Mouse (Mus musculus) myocyte (in vitro differentiated cells): Measurements from ENCODE around the gene Tspan13. TPM values are rescaled to one million over a fixed set of nuclear protein-coding genes. Genes with fewer than 3 reads are reported as not detected.

Experiments
- H3K27me3 ChIP-seq: one replicate; pipeline ENCODE4 v1.6.1; 2011; ENCODE audit not compliant: control insufficient read depth, insufficient read depth, insufficient read length
- H3K36me3 ChIP-seq: one replicate; pipeline ENCODE4 v1.6.1; 2011; ENCODE audit not compliant: control insufficient read depth, insufficient read depth
- H3K4me2 ChIP-seq: one replicate; pipeline ENCODE4 v1.6.1; 2011; ENCODE audit warnings: low read depth, control low read depth
- H3K4me3 ChIP-seq: one replicate; pipeline ENCODE4 v1.5.1; 2011; ENCODE audit warnings: mild to moderate bottlenecking, control low read depth, moderate library complexity
- H3K79me2 ChIP-seq: one replicate; pipeline ENCODE4 v1.6.1; 2011; ENCODE audit not compliant: control insufficient read depth, insufficient read depth
- H3ac ChIP-seq: one replicate; pipeline ENCODE4 v1.6.1; 2011; ENCODE audit not compliant: control insufficient read depth, insufficient read length
- CEBPB ChIP-seq: IDR thresholded peaks from 2 replicates; pipeline ENCODE4 v1.6.1; 2011; ENCODE audit warnings: mild to moderate bottlenecking, moderate library complexity; ENCODE audit not compliant: poor library complexity, insufficient read depth, severe bottlenecking
- E2F4 ChIP-seq: IDR thresholded peaks from one replicate; pipeline ENCODE4 v1.6.1; 2011; ENCODE audit warnings: mild to moderate bottlenecking, control low read depth, moderate library complexity; ENCODE audit not compliant: insufficient read depth
- MAX ChIP-seq: IDR thresholded peaks from one replicate; pipeline ENCODE4 v1.6.1; 2011; ENCODE audit warnings: low read depth, mild to moderate bottlenecking, control low read depth
- MYOD1 ChIP-seq, 3 experiments: IDR thresholded peaks; one replicate each; pipeline ENCODE4 v1.6.1; 2011; ENCODE audit warnings: control low read depth in 2 of 3, low read depth in 2 of 3, mild to moderate bottlenecking in 2 of 3, moderate library complexity in 1 of 3; ENCODE audit not compliant: insufficient read length in 2 of 3, control insufficient read depth in 1 of 3
- MYOG ChIP-seq, 3 experiments: IDR thresholded peaks; one replicate each; pipeline ENCODE4 v1.6.1; 2011; ENCODE audit warnings: control low read depth in 2 of 3, low read depth in 2 of 3, mild to moderate bottlenecking in 2 of 3; ENCODE audit not compliant: insufficient read length in 2 of 3, control insufficient read depth in 1 of 3, insufficient read depth in 1 of 3
- POLR2A ChIP-seq: IDR thresholded peaks from one replicate; pipeline ENCODE4 v1.6.1; 2011; ENCODE audit warnings: low read depth, mild to moderate bottlenecking, control low read depth, moderate library complexity; ENCODE audit not compliant: insufficient read length
- POLR2AphosphoS2 ChIP-seq: IDR thresholded peaks from one replicate; pipeline ENCODE4 v1.6.1; 2011; ENCODE audit warnings: low read depth, control low read depth; ENCODE audit not compliant: insufficient read length
- REST ChIP-seq: IDR thresholded peaks from one replicate; pipeline ENCODE4 v1.6.1; 2011; ENCODE audit warnings: mild to moderate bottlenecking, control low read depth, moderate library complexity; ENCODE audit not compliant: insufficient read depth, insufficient read length
- SRF ChIP-seq: IDR thresholded peaks from one replicate; pipeline ENCODE4 v1.6.1; 2011; ENCODE audit warnings: low read depth; ENCODE audit not compliant: control insufficient read depth, insufficient read length
- TCF12 ChIP-seq: IDR thresholded peaks from one replicate; pipeline ENCODE4 v1.6.1; 2011; ENCODE audit warnings: mild to moderate bottlenecking, control low read depth; ENCODE audit not compliant: poor library complexity, insufficient read depth, severe bottlenecking
- TCF3 ChIP-seq: IDR thresholded peaks from one replicate; pipeline ENCODE4 v1.6.1; 2011; ENCODE audit warnings: low read depth, control low read depth; ENCODE audit not compliant: insufficient read length
- USF1 ChIP-seq: IDR thresholded peaks from one replicate; pipeline ENCODE4 v1.6.1; 2011; ENCODE audit warnings: low read depth, mild to moderate bottlenecking, control low read depth, moderate library complexity
- polyA plus RNA-seq: library from polyadenylated mRNA; unstranded; fragments of >200 nt; fragmentation: generic; extraction: Trizol; gene quantifications from one replicate; pipeline ENCODE4 v1.2.1, GENCODE M21; 2012; ENCODE audit warnings: missing spikeins

The Tspan13 gene
- polyA plus RNA-seq, 1 experiment = 7.6 TPM

- TF ChIP-seq POLR2A (no peak), POLR2AphosphoS2 (no peak), USF1 (no peak), TCF12 (no peak), TCF3 (no peak), REST (no peak), MAX (no peak), E2F4 (no peak)
- H3K79me2 ChIP-seq = no peaks in the 10 kb centered on the region
- H3K4me3 ChIP-seq = no peak overlapping the region
- H3ac ChIP-seq = no peak overlapping the region
- no peak overlapping the region for H3K4me2 ChIP-seq
- H3K36me3 ChIP-seq = no peaks in the 10 kb centered on the region
- no peaks in the 10 kb centered on the region for H3K27me3 ChIP-seq
These were observed 58.8 kb downstream of the Tspan13 start for GRCm38 (mm10) chr12:35983472-35983871.

- H3K27me3 ChIP-seq = no peaks in the 10 kb centered on the region
- no peaks in the 10 kb centered on the region for H3K79me2 ChIP-seq
- no peak for TF ChIP-seq MYOG (IDR thresholded peaks at IDR 0.05; ENCODE audit: control insufficient read depth in 1 of 3, insufficient read depth in 1 of 3, insufficient read length in 2 of 3, low read depth in 2 of 3)
- no peak for TF ChIP-seq TCF12
- TF ChIP-seq REST = no peak
- no peak for TF ChIP-seq SRF
- no peak for TF ChIP-seq POLR2AphosphoS2
- TF ChIP-seq E2F4 = no peak
- TF ChIP-seq MAX = no peak
- TF ChIP-seq CEBPB = no peak
- no peaks in the 10 kb centered on the region for H3K36me3 ChIP-seq
- H3ac ChIP-seq = no peak overlapping the region
- H3K4me2 ChIP-seq = no peak overlapping the region
- no peak overlapping the region for H3K4me3 ChIP-seq
These were observed 60.5 kb downstream of the Tspan13 start for GRCm38 (mm10) chr12:35981732-35982360.

GRCm38 (mm10) chr12:35979625-35980024 is 62.7 kb downstream of the Tspan13 start:
- H3K4me2 ChIP-seq = no peak overlapping the region
- TF ChIP-seq POLR2A (no peak), MAX (no peak), TCF12 (no peak), POLR2AphosphoS2 (no peak), MYOD1 (IDR thresholded peaks at IDR 0.05; ENCODE audit: control insufficient read depth in 1 of 3, insufficient read length in 2 of 3, low read depth in 2 of 3) (no peak), REST (no peak), TCF3 (no peak), USF1 (no peak), MYOG (IDR thresholded peaks at IDR 0.05; ENCODE audit: control insufficient read depth in 1 of 3, insufficient read depth in 1 of 3, insufficient read length in 2 of 3, low read depth in 2 of 3) (no peak), E2F4 (no peak), SRF (no peak), CEBPB (no peak)
- H3K36me3 ChIP-seq = no peaks in the 10 kb centered on the region
- no peaks in the 10 kb centered on the region for H3K27me3 ChIP-seq
- no peak overlapping the region for H3K4me3 ChIP-seq
- H3K79me2 ChIP-seq = no peaks in the 10 kb centered on the region
- no peak overlapping the region for H3ac ChIP-seq

GRCm38 (mm10) chr12:35977633-35978246 is 64.6 kb downstream of the Tspan13 start:
- H3K36me3 ChIP-seq = no peaks in the 10 kb centered on the region
- H3K4me2 ChIP-seq = no peak overlapping the region
- no peak overlapping the region for H3K4me3 ChIP-seq
- no peaks in the 10 kb centered on the region for H3K79me2 ChIP-seq
- no peak overlapping the region for H3ac ChIP-seq
- TF ChIP-seq REST (no peak), TCF12 (no peak), SRF (no peak), CEBPB (no peak), USF1 (no peak), MYOG (IDR thresholded peaks at IDR 0.05; ENCODE audit: control insufficient read depth in 1 of 3, insufficient read depth in 1 of 3, insufficient read length in 2 of 3, low read depth in 2 of 3) (no peak), MYOD1 (IDR thresholded peaks at IDR 0.05; ENCODE audit: control insufficient read depth in 1 of 3, insufficient read length in 2 of 3, low read depth in 2 of 3) (no peak), TCF3 (no peak), MAX (no peak), E2F4 (no peak), POLR2A (no peak), POLR2AphosphoS2 (no peak)
- H3K27me3 ChIP-seq = no peaks in the 10 kb centered on the region

GRCm38 (mm10) chr12:35975898-35976297 is 66.4 kb downstream of the Tspan13 start:
- no peak overlapping the region for H3K4me2 ChIP-seq
- H3K79me2 ChIP-seq = no peaks in the 10 kb centered on the region
- H3K27me3 ChIP-seq = no peaks in the 10 kb centered on the region
- no peak overlapping the region for H3K4me3 ChIP-seq
- H3K36me3 ChIP-seq = no peaks in the 10 kb centered on the region
- H3ac ChIP-seq = no peak overlapping the region
- TF ChIP-seq REST = no peak
- no peak for TF ChIP-seq USF1
